Mouse (Mus musculus): ENCODE data around the gene Gm38655.
"Not testable (repeated sequence)": the region's sequence is repeated elsewhere in the genome, so short reads cannot be mapped to it uniquely, and the experiment has no call there.

Gm38655 gene

GRCm38 (mm10) chr17:25165970-25166671 lies 9.2 kb downstream of the Gm38655 start:
- DNase-seq: no peak

DNA sequence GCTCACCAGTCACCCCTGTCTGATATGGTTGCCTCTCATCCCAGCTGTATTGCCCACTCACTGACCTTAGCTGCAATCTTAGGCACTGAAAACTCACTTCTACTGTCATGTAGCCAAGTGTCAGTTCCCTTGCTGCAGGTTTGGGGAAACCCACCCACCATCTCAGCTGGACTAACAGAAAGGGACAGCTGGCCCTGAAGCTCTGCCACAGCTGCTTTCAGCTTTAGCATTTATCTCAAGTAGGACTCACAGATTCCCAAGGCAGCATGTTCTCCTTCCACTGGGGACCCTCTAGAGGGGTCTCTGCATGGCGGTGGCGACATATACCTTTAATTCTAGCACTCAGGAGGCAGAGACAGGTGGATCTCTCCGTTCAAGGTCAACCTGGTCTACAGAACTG lies 10.5 kb downstream of the Gm38655 start:
- no peak for DNase-seq

- DNase-seq: no peak
These were observed 11.9 kb downstream of the Gm38655 start for GRCm38 (mm10) chr17:25163387-25163786.

DNA sequence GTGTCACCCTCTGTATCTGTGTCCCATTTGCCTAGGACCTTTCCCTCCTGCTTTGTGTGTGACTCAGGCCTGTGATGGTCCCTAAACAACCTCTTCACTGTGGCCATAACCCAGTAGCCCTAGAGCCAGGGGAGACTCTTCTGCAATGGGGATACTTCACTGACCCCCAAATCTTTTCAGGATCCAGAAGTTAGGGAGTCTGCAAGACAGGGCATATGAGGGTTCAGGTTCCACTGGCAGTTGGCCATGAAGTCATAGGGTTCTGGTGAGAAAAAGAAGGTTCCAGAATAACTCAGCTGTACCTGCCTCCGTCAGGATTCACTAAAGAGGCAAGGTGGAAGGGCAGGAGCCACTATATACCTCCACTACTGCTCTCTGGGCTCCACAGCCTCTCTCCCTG lies 13.1 kb downstream of the Gm38655 start, which contains the start of gene Ccdc154:
TSS of gene Ccdc154 (plus strand) at position 301 of the 400 bp plus-strand sequence.
- DNase-seq: no peak

- DNase-seq: no peak
These were observed 35.3 kb downstream of the Gm38655 start for GRCm38 (mm10) chr17:25139960-25140359.

DNA sequence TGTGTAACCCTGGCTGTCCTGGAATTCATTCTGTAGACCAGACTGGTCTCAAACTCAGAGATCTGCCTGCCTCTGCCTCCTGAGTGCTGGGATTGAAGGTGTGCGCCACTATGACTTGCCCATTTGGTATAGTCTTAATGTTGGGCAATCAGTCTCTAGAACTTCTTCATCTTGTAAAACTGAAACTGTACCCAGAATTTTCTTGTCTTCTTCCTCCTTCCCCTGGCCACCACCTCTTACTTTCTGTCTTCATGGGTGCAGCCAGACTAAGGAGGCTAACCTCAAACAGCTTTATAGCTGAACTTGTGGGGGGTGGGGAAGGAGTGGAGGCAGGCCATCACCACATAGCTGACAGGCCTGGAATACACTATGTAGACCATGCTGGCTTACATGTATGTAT lies 36.5 kb downstream of the Gm38655 start:
- no peak for DNase-seq

DNA sequence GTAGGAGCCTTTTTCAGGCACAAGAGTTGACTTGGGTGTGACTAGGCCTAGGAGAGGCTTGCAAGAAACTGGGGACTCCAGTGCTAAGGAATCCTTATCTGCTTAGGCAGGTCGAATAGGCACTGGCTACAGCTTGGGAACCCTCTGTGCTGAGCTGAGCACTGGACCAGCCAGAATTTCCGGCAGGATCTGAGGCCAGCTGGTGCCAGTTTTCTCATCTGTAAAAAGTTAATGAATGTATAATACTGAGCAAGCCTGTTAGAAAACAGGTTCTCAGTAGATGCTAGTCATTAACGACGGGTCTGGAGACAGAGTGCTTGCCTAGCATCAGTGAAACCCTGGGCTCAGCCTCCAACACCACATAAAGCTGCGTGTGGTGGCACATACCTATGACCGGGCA lies 39.6 kb downstream of the Gm38655 start:
- no peak for DNase-seq

DNA sequence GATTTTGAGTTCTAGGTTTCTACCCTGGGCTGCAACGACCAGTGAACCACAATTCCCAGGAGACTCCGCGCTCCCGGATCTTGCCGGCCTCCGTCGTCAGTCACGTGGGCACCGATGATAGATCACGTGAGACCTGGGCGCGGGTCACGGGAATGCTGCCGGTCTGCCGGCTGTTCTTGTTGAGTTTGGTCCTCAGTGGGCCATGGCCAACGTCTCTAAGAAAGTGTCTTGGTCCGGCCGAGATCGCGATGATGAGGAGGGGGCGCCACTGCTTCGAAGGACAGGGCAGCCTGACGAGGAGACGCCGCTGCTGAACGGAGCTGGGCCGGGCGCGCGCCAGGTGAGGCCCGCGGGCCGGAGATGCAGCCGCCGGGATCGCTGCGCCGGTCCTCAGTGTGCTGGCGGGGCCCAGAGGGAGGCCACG lies 42.0 kb downstream of the Gm38655 start, which contains the start of gene Clcn7:
TSS of gene Clcn7 (plus strand) at position 117 of the 424 bp plus-strand sequence.
- peak; percentile 94 for DNase-seq

DNA sequence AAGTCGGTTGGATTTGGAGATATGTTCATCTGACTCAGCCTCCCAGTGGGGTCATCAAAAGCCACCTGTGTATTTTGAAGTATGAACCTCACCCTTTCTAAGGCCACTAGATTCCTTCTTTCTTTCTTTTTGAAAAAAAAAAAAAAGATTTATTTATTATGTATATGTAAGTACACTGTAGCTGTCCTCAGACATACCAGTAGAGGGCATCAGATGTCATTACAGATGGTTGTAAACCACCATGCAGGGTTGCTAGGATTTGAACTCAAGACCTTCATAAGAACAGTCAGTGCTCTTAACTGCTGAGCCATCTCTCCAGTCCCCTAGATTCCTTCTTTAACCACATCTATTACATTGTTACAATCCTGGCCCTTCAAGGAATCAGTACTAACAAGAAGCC lies 45.2 kb downstream of the Gm38655 start:
- DNase-seq: no peak

DNA sequence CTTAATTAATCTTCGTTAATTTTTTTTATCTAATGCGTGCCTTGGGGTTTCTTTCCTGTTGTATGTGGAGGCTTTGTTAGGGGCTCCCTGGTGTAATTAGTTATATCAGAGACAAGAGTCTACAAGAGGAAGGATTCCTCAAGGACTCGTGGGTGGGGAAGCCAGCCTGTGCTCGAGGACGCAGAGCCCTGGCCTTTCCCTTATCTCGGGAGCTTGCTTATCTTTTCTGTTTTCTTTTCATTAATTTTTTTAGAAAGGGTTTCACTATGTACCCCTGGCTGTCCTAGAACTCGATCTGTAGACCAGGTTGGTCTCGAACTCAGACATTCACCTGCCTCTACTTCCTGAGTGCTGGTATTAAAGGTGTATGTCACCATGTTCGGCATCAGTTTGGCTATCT lies 47.6 kb downstream of the Gm38655 start:
- DNase-seq: no peak

- DNase-seq: no peak
These were observed 48.2 kb downstream of the Gm38655 start for GRCm38 (mm10) chr17:25127079-25127478.

GRCm38 (mm10) chr17:25125442-25126060 lies 49.7 kb downstream of the Gm38655 start:
- not testable (repeated sequence) for DNase-seq

DNA sequence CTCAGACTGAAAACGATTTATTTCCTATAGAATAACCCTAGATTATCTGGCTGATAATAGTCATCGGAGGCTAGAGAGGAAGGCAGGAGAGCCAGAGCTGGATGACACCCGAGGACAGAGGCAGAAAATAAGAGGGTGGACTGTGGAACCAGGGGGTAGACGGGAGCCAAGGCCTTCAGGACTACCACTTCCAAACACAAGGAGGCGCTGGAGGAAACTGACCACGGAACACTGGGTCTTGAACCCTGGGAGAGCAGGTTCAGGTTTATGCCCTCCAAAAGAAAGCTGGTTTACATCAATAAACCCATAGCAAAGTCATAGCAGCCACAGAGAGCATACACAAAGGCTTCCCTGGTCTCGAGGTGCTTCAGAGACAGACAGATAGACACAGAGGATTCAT lies 51.3 kb downstream of the Gm38655 start:
- no peak for DNase-seq

All from cerebellum, adult 9-10 months (tissue).